Mouse (Mus musculus) gastrocnemius, adult 2 months (tissue): ENCODE measurements around the gene Rin3. TPM values are rescaled to one million over a fixed set of nuclear protein-coding genes. Genes with fewer than 3 reads are reported as not detected.
A peak's percentile ranks its signal among the peaks of the same experiment; 100 is the strongest.

Experiments used
- DNase-seq: peaks from one replicate; pipeline ENCODE4 v3.0.0; 2022
- H3K27ac ChIP-seq: fragments of 200-600 bp; 2 replicates; pipeline ENCODE4 v1.8.1; 2022; ENCODE audit warnings: mild to moderate bottlenecking
- H3K4me3 ChIP-seq: fragments of 200-600 bp; 2 replicates; pipeline ENCODE4 v1.8.1; 2022; ENCODE audit warnings: mild to moderate bottlenecking, moderate library complexity
- CTCF ChIP-seq: fragments of 200-600 bp; IDR thresholded peaks from 2 replicates; pipeline ENCODE4 v1.8.1; 2022; ENCODE audit warnings: antibody characterized with exemption, mild to moderate bottlenecking, moderate library complexity
- intact Hi-C: fragments of 180-260 bp; cut with DNase I; formaldehyde crosslinking; loops from one replicate; pipeline ENCODE4 v1.15.1; 2025
- total RNA-seq, 2 experiments: library from RNA; stranded (reverse); gene quantifications; 2 replicates each; pipeline ENCODE4 v1.2.3; 2021

Rin3 gene
- total RNA-seq, 2 experiments from 2014 or later = 6.4 to 14.3 TPM

DNA sequence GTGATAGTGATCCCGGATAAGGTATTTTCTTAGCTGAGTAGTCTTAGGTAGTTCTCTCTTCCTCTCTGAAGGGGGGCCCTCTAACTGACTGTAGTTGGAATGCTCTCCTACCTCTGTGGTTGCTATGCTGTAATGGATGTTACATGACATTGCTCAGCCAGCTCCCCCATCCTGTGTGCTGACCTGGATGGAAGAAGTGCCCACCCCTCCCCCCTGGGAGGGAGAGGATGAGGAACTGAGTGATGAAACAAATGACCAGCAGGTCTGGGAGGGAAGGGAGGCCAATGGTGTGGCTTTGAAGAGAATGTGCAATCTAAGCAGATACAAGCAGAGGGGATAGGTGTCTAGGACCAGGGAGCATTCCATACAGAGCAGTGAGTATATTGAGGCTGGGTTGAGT is 73.9 kb downstream of the Rin3 start:
- no peak overlapping the region for H3K27ac ChIP-seq
- TF ChIP-seq CTCF = no peak
- H3K4me3 ChIP-seq = no peak overlapping the region
- intact Hi-C loops = no loop called here
- DNase-seq = no peak

DNA sequence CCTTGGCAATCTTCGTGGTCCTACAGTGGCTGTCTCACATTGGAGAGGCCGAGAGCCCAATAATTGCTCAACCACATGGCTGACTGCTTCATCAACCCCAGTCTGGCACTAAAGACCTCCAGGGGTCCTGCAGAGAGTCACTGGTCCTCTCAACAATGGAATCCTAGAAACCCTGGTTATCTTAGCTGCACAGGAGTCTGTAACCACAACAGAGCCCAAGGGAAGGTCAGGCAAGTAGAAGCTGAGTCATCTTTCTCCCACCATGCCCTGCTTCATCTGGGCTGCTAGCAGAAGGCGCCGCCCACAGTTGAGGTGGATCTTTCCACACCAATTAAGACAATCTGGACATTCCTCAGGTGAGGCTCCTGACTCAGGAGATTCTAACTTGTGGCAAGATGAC is 76.5 kb downstream of the Rin3 start:
- Histone ChIP-seq H3K4me3 (no peak overlapping the region), H3K27ac (no peak overlapping the region)
- DNase-seq = no peak
- intact Hi-C loops = no loop called here
- TF ChIP-seq CTCF = no peak

- TF ChIP-seq CTCF = no peak
- no peak for DNase-seq
- intact Hi-C loops = no loop called here
- peak overlapping the region; percentile 1; the same call in 1 of the 2 replicates for H3K27ac ChIP-seq
- H3K4me3 ChIP-seq = no peak overlapping the region
Measured at GRCm38 (mm10) chr12:102361189-102362161, 78.6 kb downstream of the Rin3 start.

GRCm38 (mm10) chr12:102365016-102365415 is 82.2 kb downstream of the Rin3 start:
- Histone ChIP-seq H3K4me3 (no peak overlapping the region), H3K27ac (peak overlapping the region; percentile 28; the same call in 1 of the 2 replicates)
- no peak for DNase-seq
- TF ChIP-seq CTCF = no peak
- intact Hi-C loops = no loop called here

GRCm38 (mm10) chr12:102366126-102366816 is 83.4 kb downstream of the Rin3 start:
- H3K27ac ChIP-seq = no peak overlapping the region
- no peak overlapping the region for H3K4me3 ChIP-seq
- intact Hi-C loops = no loop called here
- no peak for DNase-seq
- TF ChIP-seq CTCF = no peak

DNA sequence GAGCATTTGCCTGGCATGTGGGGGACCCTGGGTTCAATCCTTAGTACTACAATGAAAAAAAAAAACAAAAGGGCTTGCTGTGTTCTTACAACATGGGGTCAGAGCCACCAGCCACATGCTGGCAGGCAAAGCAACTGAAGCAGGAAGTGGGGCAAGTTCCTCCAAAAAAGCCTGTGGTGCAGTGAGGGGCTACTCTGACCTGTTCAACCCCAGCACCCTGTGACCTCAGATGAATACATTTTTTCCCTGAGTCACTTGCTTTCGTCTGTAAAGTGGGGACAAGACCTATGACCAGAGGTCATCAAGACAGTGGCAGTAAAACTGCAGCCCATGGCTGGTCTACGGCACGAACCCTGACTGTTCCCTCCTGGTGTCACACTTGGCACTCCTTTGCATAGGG is 84.2 kb downstream of the Rin3 start:
- intact Hi-C loops = no loop called here
- no peak for TF ChIP-seq CTCF
- Histone ChIP-seq H3K27ac (no peak overlapping the region), H3K4me3 (no peak overlapping the region)
- DNase-seq = no peak

GRCm38 (mm10) chr12:102368066-102368465 is 85.2 kb downstream of the Rin3 start:
- intact Hi-C loops = no loop called here
- TF ChIP-seq CTCF = no peak
- H3K27ac ChIP-seq = no peak overlapping the region; the same call in 1 of the 2 replicates
- H3K4me3 ChIP-seq = no peak overlapping the region
- DNase-seq = no peak

- H3K27ac ChIP-seq = no peak overlapping the region
- DNase-seq = no peak
- intact Hi-C loops = no loop called here
- no peak for TF ChIP-seq CTCF
- H3K4me3 ChIP-seq = no peak overlapping the region; the same call in 1 of the 2 replicates
Measured at GRCm38 (mm10) chr12:102368556-102368955, 85.7 kb downstream of the Rin3 start.

GRCm38 (mm10) chr12:102369488-102370235 is 86.8 kb downstream of the Rin3 start:
- no peak for DNase-seq
- Histone ChIP-seq H3K27ac (peak overlapping the region; percentile 35), H3K4me3 (no peak overlapping the region; the same call in 1 of the 2 replicates)
- TF ChIP-seq CTCF = no peak
- intact Hi-C loops = no loop called here

DNA sequence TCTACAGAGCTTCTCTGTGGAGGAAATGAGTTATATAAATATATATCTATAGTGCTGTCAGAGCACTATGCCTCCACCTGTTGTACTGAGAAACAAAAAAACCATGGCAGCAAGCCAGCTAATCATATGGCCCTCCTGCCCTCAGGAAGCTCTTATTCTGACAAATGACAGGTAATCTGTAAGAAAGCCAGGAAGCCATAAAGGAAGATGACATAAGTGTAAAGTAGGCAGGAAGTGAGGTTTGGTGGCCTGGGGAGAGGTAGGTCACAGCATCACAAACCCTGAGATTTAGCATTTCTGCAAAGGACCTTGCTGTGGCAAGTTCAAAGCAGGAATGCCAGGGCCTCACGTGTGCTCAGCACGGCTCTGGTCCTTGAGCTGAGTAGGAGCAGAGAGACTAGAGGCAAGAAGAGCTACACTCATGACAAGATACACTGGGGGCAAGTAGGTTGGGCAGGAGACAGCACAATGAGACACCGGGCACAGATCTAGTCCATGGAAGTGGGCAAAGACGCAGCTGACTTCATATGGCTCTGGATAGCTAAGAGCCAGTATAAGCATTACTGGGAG is 88.2 kb downstream of the Rin3 start:
- TF ChIP-seq CTCF = no peak
- Histone ChIP-seq H3K4me3 (no peak overlapping the region), H3K27ac (no peak overlapping the region)
- DNase-seq = no peak
- intact Hi-C loops = no loop called here

GRCm38 (mm10) chr12:102372322-102372721 is 89.5 kb downstream of the Rin3 start:
- intact Hi-C loops = no loop called here
- H3K4me3 ChIP-seq = no peak overlapping the region
- no peak overlapping the region for H3K27ac ChIP-seq
- no peak for DNase-seq
- TF ChIP-seq CTCF = no peak

DNA sequence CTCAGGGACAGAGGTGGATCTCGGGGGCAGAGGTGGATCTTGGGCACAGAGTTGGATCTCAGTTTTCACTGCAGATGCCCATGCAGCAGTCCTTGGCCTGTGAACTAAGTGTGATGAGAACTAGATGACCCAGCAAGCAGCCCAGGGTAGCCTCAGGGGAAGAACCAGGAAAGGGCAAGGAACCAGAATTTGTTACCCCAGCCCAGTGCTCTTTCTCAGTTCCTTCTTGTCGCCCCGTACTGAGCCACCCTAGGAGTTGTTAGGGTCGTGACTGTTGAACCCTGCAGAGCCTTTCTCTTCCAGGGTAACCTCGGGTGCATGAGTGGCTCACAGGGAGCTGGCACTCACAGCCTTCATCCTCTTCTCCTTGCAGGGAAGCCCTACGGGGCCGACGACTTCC is 99.3 kb downstream of the Rin3 start:
- Histone ChIP-seq H3K4me3 (no peak overlapping the region), H3K27ac (no peak overlapping the region)
- DNase-seq = no peak
- TF ChIP-seq CTCF = no peak
- intact Hi-C loops = loop anchor here (10.0 kb wide), 1 partner anchor 197 kb away; no protein-coding TSS in a partner anchor
